Mouse (Mus musculus) urinary bladder, postnatal 14 days (tissue): ENCODE data around the gene Lrrc43.

Source experiments
- DNase-seq: peaks from one replicate; pipeline ENCODE4 v3.0.0; 2021; ENCODE audit warnings: low spot score

Gene Lrrc43

DNA sequence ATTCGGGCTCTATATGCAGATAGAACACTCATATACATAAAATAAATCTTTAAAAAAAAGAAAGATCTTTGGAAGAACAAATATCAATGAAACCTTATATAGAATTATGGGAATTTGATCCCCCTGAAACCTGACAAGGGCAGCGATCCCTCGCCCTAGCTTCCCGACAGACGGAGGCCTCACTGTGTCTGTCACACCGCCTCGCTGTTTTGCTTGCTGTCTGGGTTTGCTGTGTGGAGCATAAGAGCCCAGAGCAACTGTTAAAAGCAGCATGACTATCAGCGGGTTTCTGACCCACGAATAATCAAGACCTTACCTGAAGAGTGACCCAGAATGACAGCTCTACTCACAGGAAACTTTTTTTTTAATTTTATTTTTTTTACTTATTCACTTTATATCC is 31.6 kb downstream of the Lrrc43 start:
- DNase-seq: no peak

- DNase-seq: no peak
Observed at GRCm38 (mm10) chr5:123521621-123522020, 32.5 kb downstream of the Lrrc43 start.

GRCm38 (mm10) chr5:123522166-123522565 is 33.1 kb downstream of the Lrrc43 start:
- no peak for DNase-seq

- peak; percentile 99 for DNase-seq
Observed at GRCm38 (mm10) chr5:123523692-123524392, 34.7 kb downstream of the Lrrc43 start, which contains the start of gene Diablo. Gene Diablo, minus strand, starts transcription at chr5:123524176.

GRCm38 (mm10) chr5:123524393-123524750 is 35.3 kb downstream of the Lrrc43 start:
- no peak for DNase-seq

GRCm38 (mm10) chr5:123525281-123525680 is 36.2 kb downstream of the Lrrc43 start, which contains the start of gene Gm49027:
Gene Gm49027, minus strand, starts transcription at chr5:123525488.
- DNase-seq: no peak

- DNase-seq: no peak
Observed at GRCm38 (mm10) chr5:123525916-123526495, 36.9 kb downstream of the Lrrc43 start.

DNA sequence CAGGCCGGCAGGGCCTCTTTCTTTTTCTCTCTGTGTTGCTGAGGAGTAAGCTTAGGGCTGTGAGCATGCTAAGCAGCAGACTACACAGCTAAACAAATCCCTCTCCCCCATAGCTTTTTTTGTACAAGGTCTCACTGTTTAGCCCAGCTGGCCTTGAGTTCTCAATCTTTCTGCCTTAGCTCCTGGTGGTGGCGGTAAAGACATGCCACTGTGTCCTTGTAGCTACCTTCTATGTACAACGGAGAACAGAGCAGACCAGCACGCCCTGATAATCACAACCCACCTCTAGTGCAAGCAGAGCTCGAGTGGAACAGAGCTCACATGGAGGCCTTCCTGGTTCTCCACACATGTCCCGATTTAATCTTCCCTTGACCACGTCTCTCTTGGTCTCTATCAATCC is 39.5 kb downstream of the Lrrc43 start:
- DNase-seq: no peak

GRCm38 (mm10) chr5:123530056-123530455 is 41.0 kb downstream of the Lrrc43 start:
- DNase-seq: no peak

GRCm38 (mm10) chr5:123533801-123534200 is 44.7 kb downstream of the Lrrc43 start:
- DNase-seq: no peak

- DNase-seq: no peak
Observed at GRCm38 (mm10) chr5:123555693-123556092, 66.6 kb downstream of the Lrrc43 start.

DNA sequence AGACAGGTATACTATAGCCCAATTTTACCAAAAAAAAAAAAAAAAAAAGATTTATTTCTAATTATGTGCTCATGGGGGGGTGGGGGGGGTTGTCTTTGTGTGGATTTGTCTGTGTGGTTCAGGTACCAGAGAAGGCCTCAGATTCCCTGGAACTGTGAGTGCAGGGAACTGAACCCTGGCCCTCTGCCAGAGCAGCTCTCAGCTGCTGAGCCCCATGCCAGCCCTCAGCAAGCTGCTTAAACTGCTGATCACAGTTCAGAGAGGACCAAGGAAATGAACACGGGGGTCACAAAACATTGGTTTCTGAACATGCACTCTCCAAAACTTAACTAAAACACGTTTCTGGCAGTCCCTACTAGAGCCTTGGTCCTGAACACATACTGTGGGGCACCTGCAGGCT is 67.3 kb downstream of the Lrrc43 start:
- DNase-seq: no peak
